Mouse (Mus musculus) liver, embryonic 13.5 days (tissue): Measurements from ENCODE around the gene Lhx1. TPM values are rescaled to one million over a fixed set of nuclear protein-coding genes. Genes with fewer than 3 reads are reported as not detected.

ENCODE experiments used
- ATAC-seq: fragments of 200-750 bp; cut with Nextera tagmentation; 2 replicates; pipeline ENCODE4 v1.8.0; 2017; ENCODE audit warnings: low read depth, mild to moderate bottlenecking, moderate number of reproducible peaks, moderate library complexity
- DNase-seq: peaks from one replicate; pipeline ENCODE4 v3.0.0; 2022
- H3K27ac ChIP-seq: fragments of 300-500 bp; sonication (generic); 2 replicates; pipeline ENCODE4 v1.5.1; 2015; ENCODE audit warnings: moderate library complexity, mild to moderate bottlenecking, inconsistent platforms
- H3K27me3 ChIP-seq: fragments of 300-500 bp; sonication (generic); 2 replicates; pipeline ENCODE4 v1.6.1; 2015; ENCODE audit warnings: mild to moderate bottlenecking, inconsistent platforms
- H3K36me3 ChIP-seq: fragments of 300-500 bp; sonication (generic); 2 replicates; pipeline ENCODE4 v1.6.1; 2015; ENCODE audit warnings: mild to moderate bottlenecking, inconsistent platforms
- H3K4me1 ChIP-seq: fragments of 300-500 bp; sonication (generic); replicated peaks from 2 replicates; pipeline ENCODE4 v1.6.1; 2015; ENCODE audit warnings: inconsistent platforms
- H3K4me2 ChIP-seq: fragments of 300-500 bp; sonication (generic); 2 replicates; pipeline ENCODE4 v1.6.1; 2015; ENCODE audit warnings: inconsistent platforms, mild to moderate bottlenecking, moderate library complexity
- H3K4me3 ChIP-seq: fragments of 300-500 bp; sonication (generic); replicated peaks from 2 replicates; pipeline ENCODE4 v1.5.1; 2015; ENCODE audit warnings: mild to moderate bottlenecking, inconsistent platforms
- H3K9ac ChIP-seq: fragments of 300-500 bp; sonication (generic); 2 replicates; pipeline ENCODE4 v1.6.1; 2015; ENCODE audit warnings: mild to moderate bottlenecking, inconsistent platforms
- H3K9me3 ChIP-seq: fragments of 300-500 bp; sonication (generic); replicated peaks from 2 replicates; pipeline ENCODE4 v1.6.1; 2016; ENCODE audit warnings: inconsistent platforms
- WGBS: fragments of 180-500 bp; shearing (Covaris S2); methylation state at CpG from one replicate; pipeline ENCODE4 v1.1.7; 2015; ENCODE audit not compliant: insufficient replicate concordance; 5-methylcytosine and 5-hydroxymethylcytosine counted together
- polyA plus RNA-seq: library from polyadenylated mRNA; unstranded; fragments of >200 nt; fragmentation: Nextera tagmentation; extraction: Ambion mirVana; gene quantifications from 2 replicates; pipeline ENCODE4 v1.2.1, GENCODE M21; 2015

Lhx1 gene
- polyA plus RNA-seq, 1 experiment from 2014 or later, result 0.05 TPM

DNA sequence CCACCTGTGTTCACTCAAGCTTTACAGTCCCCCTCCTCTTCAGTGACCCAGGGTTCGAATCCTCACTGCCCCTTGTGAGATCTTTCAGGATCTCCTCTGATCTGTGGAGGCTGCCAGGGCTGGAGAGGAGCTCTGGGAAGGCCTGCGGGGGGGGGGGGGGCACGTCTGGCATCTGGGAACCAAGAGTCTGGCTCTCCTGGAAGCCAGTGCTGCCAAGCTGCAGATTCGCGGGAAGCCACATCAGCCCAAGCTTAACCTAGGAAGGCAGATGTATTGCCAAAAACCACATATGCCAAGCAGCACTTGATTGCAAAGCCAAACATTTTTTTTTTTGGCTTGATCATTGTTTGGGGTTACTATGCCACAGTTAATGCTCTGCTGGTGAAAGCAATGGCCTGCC lies 36.2 kb upstream of the Lhx1 start:
- no peak for ATAC-seq
- WGBS, result 51% methylated on average over 5 of the region's 5 CpGs
- DNase-seq, result no peak

DNA sequence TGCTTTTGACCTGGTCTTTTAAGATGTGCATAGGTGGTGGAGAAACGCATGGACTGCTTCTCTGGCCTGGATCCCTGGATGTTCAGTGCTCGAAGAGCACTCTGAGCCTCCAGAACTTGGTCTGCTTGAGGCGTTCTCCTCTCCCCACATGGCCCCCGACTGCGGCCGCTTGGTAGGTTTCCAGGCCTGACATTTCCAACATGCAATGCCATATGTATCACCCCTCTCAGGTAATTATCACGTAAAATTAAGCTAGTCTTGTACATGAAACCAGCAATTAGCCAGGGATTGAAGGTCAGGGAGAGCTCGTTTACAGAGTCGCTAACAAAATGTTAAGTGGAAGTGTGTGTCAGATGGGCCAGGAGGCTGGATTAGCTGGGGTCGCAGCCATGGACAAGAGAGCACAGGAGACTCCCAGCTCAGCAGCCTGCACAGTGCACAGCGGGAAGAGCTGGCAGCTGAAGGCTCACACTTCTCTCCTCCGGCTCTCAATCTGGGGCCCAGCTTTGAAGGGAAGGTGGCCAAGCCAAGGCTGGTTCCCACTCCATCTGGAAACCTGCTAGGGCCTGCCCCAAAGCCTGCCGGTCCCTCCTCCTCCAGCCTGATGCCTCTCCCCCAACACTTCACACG lies 28.6 kb upstream of the Lhx1 start:
- Histone ChIP-seq H3K4me2 (no peak overlapping the region), H3K27ac (no peak overlapping the region), H3K36me3 (no peaks in the 10 kb centered on the region), H3K9ac (no peak overlapping the region), H3K27me3 (peaks cover 25% of the 10 kb centered on the region), H3K4me3 (no peak overlapping the region), H3K4me1 (no peaks in the 10 kb centered on the region), H3K9me3 (0 out of 2 replicates have a peak, but pooled peaks cover 5% of the 10 kb centered on the region)
- 69% methylated on average over 14 of the region's 14 CpGs for WGBS
- no peak for ATAC-seq
- no peak for DNase-seq

More for the DNA sequence above, 36.2 kb upstream of the Lhx1 start:
- Histone ChIP-seq H3K27ac (no peak overlapping the region), H3K4me1 (no peaks in the 10 kb centered on the region), H3K4me3 (no peak overlapping the region), H3K9me3 (no peaks in the 10 kb centered on the region), H3K27me3 (peaks cover 37% of the 10 kb centered on the region), H3K9ac (no peak overlapping the region), H3K36me3 (no peaks in the 10 kb centered on the region), H3K4me2 (no peak overlapping the region)

DNA sequence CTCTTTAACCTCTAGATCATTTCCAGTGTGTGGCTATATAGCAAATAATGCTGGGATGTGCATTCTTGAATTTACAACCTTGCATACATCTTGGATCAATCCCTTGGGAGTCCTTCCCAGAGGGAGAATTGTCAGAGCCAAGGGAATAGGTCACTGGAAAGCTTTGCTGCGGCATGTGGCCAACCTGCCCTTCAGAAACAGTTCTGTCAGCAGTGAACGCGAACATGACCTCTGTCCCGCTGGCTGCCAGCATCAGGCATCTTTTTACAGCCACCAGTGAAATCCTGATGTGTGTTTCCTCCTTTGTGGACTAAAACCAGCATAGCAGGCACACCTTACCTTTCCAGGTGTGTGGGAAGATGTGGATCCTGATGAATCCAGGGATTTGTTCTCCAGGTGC lies 26.0 kb upstream of the Lhx1 start:
- no peak for DNase-seq
- no peak for ATAC-seq
- WGBS, result 77% methylated on average over 4 of the region's 4 CpGs
- Histone ChIP-seq H3K27ac (no peak overlapping the region), H3K9me3 (0 out of 2 replicates have a peak, but pooled peaks cover 5% of the 10 kb centered on the region), H3K36me3 (no peaks in the 10 kb centered on the region), H3K4me1 (no peaks in the 10 kb centered on the region), H3K9ac (no peak overlapping the region), H3K4me3 (no peak overlapping the region), H3K27me3 (peaks cover 28% of the 10 kb centered on the region), H3K4me2 (no peak overlapping the region)

DNA sequence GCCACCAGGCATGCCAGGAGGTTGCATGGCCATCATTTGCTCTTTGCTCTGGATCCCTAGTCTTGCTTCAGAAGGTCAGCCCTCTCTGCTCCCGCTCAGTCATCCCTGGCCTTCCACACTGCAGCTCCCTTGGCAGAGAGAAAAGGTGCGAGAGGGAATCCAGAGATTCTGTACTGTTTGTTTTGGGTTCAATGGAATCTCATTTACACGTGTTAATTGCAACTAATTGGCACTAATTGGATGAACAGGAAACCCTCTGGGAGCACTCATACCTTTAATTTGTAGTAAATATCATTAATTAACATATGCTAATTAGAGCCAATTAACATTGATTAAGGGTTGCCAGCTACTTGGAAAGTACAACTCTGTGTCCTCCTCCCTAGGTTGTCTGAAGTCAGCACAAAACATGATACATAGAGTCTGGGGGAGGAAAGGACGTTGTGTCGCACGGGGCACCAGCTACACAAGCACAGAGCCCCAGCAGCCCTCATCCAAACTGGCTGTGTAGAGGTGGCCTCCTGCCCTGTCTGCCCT lies 24.0 kb upstream of the Lhx1 start:
- Histone ChIP-seq H3K27ac (no peak overlapping the region), H3K36me3 (no peaks in the 10 kb centered on the region), H3K9me3 (0 out of 2 replicates have a peak, but pooled peaks cover 5% of the 10 kb centered on the region), H3K4me1 (no peaks in the 10 kb centered on the region), H3K9ac (no peak overlapping the region), H3K4me3 (no peak overlapping the region), H3K4me2 (no peak overlapping the region), H3K27me3 (peaks cover 36% of the 10 kb centered on the region)
- DNase-seq (no peak), ATAC-seq (no peak)
- 39% methylated on average over 6 of the region's 6 CpGs for WGBS

DNA sequence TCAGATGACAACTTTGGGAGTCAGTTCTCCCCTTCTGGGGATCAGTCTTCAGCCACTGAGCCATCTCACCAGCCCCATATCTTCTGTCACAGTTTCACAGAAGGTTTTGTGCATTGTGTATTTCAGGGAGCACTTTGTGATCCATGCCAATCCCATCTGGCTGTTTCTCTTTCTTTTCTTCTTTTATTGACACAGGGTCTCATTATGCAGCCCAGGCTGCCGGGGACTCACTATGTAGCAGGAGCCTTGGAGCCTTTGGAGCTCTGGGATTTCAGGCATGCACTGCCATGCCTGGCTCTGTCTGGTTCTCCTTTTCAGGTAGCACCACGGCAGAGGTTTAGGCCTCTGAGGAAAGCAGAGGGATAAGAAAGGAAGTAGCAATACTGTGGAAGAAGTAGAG lies 23.0 kb upstream of the Lhx1 start:
- 0 out of 2 replicates have a peak, but pooled peaks cover 5% of the 10 kb centered on the region for H3K9me3 ChIP-seq
- H3K36me3 ChIP-seq, result no peaks in the 10 kb centered on the region
- ATAC-seq (no peak), DNase-seq (no peak)
- no peak overlapping the region for H3K4me2 ChIP-seq
- H3K27me3 ChIP-seq, result peaks cover 38% of the 10 kb centered on the region
- no peak overlapping the region for H3K27ac ChIP-seq
- WGBS, result 65% methylated on average over 2 of the region's 2 CpGs
- no peak overlapping the region for H3K4me3 ChIP-seq
- H3K4me1 ChIP-seq, result no peaks in the 10 kb centered on the region
- no peak overlapping the region for H3K9ac ChIP-seq

DNA sequence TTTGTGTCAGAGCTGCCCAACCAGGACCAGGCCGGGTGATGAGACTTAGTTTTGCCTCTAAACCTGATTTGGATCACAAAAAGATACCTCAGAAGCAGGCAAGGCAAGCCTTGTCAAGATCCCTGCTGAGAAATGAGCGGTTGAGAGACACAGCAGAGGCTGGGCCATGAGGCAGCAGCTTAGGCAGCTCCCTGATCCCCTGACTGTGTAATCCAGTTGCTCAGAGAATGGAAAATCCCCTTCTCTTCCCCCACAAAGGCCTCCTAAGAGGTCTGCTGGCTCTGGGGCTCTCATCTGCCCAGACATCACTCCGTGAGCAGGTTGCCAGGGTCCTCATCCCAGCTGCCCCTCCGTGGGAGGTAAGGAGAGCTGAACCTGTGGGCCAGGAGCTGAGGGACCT lies 14.6 kb upstream of the Lhx1 start:
- no peaks in the 10 kb centered on the region for H3K4me1 ChIP-seq
- ATAC-seq, result no peak
- no peak overlapping the region for H3K27ac ChIP-seq
- no peaks in the 10 kb centered on the region for H3K9me3 ChIP-seq
- H3K4me3 ChIP-seq, result no peak overlapping the region
- H3K27me3 ChIP-seq, result peaks cover 76% of the 10 kb centered on the region
- no peak overlapping the region for H3K9ac ChIP-seq
- DNase-seq, result no peak
- 17% methylated on average over 4 of the region's 4 CpGs for WGBS
- no peak overlapping the region for H3K4me2 ChIP-seq
- H3K36me3 ChIP-seq, result no peaks in the 10 kb centered on the region

DNA sequence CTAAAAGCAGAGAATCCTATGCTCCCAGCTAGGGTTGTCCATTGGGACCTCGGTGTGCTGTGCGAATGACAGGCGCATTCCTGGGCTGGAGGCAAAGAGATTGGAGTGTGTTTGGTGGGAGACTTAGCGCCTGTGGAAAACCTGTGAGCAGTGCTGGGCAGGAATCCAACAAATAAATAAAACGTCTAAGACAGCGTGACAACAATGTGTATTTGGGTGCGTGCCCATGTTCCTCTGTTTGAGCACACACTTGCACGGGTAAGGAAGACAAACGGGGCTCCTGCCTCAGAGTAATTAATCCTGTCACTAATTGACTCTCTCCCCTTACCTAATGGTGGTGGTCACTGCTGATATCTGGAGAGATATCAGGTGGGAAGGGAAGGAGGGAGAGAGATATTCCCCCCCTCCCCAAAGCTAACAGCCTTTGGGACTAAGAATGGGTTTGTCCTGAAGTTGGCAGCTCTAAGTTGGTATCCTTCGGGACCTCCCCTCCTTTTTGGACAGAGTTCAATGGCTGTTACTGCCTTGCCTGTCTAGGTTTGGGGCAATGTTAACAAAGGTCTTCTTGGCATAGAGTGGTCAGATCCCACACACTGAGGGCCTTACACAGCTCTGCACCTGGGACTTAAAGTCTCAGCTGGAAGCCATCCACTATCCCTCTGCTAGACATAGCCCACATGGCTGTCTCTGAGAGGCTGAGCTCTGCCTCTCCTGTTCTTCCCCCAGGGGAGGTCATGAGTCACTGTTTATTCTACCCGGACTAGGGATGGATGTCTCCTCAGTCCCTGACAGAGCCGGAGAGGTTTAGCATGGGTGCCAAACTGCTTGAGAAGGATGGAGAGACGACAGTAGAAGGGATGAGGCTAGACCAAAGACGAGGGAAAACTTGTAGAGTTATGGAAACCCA lies 4.7 kb upstream of the Lhx1 start:
- ATAC-seq (no peak), DNase-seq (no peak)
- Histone ChIP-seq H3K36me3 (no peaks in the 10 kb centered on the region), H3K27me3 (peaks cover 98% of the 10 kb centered on the region), H3K9ac (no peak overlapping the region), H3K9me3 (no peaks in the 10 kb centered on the region), H3K4me1 (peaks cover 12% of the 10 kb centered on the region), H3K27ac (no peak overlapping the region), H3K4me3 (no peak overlapping the region), H3K4me2 (no peak overlapping the region)
- 9% methylated on average over 14 of the region's 14 CpGs for WGBS

DNA sequence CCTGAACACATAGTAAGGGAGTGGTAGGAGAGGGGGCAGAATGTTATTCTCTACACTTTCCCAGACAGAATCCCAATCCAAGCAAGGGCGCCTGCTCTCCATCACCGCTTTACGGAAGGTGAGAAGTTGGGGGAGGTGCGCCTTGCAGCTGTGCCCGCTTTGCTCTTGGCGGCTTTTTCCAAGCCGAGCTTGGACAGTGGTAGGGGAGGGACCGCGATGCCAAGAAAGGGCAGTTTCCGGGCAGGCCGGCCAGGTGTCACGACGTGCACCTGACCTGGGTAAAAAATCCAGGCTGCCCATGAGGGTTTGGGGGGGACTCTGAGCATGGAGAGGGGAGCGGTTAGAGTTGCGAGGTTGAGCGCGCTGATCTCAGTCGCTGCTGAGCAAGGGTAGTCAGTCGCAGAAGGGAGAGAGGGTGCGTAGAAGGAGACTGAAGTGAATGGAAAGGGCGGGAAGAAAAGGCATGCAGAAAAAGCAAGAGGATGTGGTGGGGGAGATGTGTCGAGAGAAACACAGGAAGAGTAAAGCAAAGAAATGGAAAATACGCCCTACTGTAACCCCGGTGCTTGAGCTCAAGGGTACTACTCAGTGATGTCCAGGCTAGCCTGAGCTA lies 3.9 kb upstream of the Lhx1 start:
- peaks cover 100% of the 10 kb centered on the region for H3K27me3 ChIP-seq
- no peak for DNase-seq
- no peak overlapping the region for H3K27ac ChIP-seq
- no peaks in the 10 kb centered on the region for H3K36me3 ChIP-seq
- H3K9me3 ChIP-seq, result no peaks in the 10 kb centered on the region
- H3K4me3 ChIP-seq, result no peak overlapping the region
- no peak overlapping the region for H3K9ac ChIP-seq
- WGBS, result 7% methylated on average over 24 of the region's 24 CpGs
- no peak overlapping the region for H3K4me2 ChIP-seq
- H3K4me1 ChIP-seq, result peaks cover 20% of the 10 kb centered on the region
- ATAC-seq, result no peak

DNA sequence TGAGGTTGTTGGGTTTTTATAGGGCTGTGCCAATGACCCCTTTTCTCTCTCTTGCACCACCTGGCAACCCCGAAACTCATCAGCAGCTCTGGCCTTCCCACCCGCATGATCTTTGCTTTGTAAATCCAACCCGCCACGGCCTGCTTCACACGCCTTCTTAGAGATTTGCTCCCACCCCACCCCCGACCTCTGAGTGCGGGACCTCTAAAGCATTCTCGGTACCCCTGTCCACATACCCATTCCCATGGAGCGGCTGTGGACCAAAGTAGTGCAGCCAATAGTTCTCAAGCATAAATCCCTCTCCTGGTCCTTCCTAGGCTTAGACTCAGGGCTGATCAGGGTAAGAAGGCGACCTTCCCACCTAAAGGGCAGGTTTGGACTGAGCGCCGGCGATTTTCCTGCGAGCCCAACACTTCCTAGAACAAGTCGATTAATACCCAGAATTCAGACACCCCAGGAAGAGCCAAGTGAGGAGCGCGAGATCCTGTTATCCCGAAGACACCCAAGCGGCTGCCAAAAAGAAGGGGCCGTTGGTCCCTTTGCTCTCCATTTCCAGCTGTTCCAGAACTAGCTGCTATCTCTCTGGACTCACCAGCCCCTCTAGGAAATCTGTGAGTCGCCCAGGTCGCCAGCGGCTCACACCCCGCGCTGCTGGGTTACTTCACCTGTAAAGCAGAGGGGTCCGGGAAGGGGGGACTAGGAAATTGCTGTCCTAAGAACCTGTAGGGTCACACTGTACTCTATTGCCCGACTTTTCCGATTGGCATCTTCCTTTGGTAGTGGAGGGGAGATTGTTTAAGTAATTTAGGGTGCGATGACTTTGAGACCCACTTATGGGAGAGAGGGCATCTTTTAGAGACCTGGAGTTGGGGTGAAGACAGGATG lies 1.9 kb upstream of the Lhx1 start:
- Histone ChIP-seq H3K4me3 (no peak overlapping the region), H3K9me3 (no peaks in the 10 kb centered on the region), H3K27me3 (peaks cover 100% of the 10 kb centered on the region), H3K36me3 (no peaks in the 10 kb centered on the region), H3K4me2 (no peak overlapping the region), H3K4me1 (peaks cover 23% of the 10 kb centered on the region), H3K9ac (no peak overlapping the region), H3K27ac (no peak overlapping the region)
- DNase-seq, result no peak
- no peak for ATAC-seq
- 6% methylated on average over 29 of the region's 29 CpGs for WGBS

DNA sequence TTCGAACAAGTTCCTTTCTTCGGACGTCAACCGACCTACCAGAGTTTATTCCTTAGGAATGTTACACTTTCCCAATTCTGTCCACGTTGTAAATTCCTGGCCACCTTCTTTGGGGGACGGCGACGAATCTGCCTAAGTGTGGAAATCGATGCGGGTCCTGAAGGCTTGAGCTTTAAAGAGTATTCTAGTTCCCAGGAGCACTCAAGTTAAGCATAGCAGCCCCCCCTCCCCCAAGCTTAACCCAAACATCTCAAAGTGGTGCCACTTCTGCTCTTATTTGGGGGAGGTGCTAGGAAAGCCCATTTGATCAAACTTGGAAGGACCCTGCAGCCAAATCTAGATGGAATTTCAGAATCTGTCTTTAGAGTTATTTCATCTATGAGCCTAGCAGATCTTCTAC lies 1.1 kb upstream of the Lhx1 start:
- H3K4me1 ChIP-seq, result peaks cover 23% of the 10 kb centered on the region
- no peak overlapping the region for H3K9ac ChIP-seq
- H3K9me3 ChIP-seq, result no peaks in the 10 kb centered on the region
- ATAC-seq (no peak), DNase-seq (no peak)
- H3K4me3 ChIP-seq, result peak overlapping the region; percentile 48; the same call in 1 of the 2 replicates
- peaks cover 100% of the 10 kb centered on the region for H3K27me3 ChIP-seq
- no peak overlapping the region for H3K27ac ChIP-seq
- no peaks in the 10 kb centered on the region for H3K36me3 ChIP-seq
- H3K4me2 ChIP-seq, result peak overlapping the region; percentile 64; the same call in 1 of the 2 replicates
- 2% methylated on average over 10 of the region's 10 CpGs for WGBS
